Mouse (Mus musculus) forebrain, embryonic 16.5 days (tissue): ENCODE measurements around the gene Macrod2. TPM values are rescaled to one million over a fixed set of nuclear protein-coding genes. Genes with fewer than 3 reads are reported as not detected.
A peak's percentile ranks its signal among the peaks of the same experiment; 100 is the strongest.

Source experiments
- ATAC-seq: fragments of 200-750 bp; cut with Nextera tagmentation; 2 replicates; pipeline ENCODE4 v1.8.0; 2017; ENCODE audit warnings: mild to moderate bottlenecking, moderate library complexity
- H3K27ac ChIP-seq: fragments of 300-500 bp; sonication (generic); 2 replicates; pipeline ENCODE4 v1.5.1; 2014; ENCODE audit warnings: low read length, control low read depth
- H3K27me3 ChIP-seq: fragments of 300-500 bp; sonication (generic); replicated peaks from 2 replicates; pipeline ENCODE4 v1.6.1; 2014; ENCODE audit warnings: low read length; ENCODE audit not compliant: control insufficient read depth, insufficient read depth
- H3K36me3 ChIP-seq: fragments of 300-500 bp; sonication (generic); 2 replicates; pipeline ENCODE4 v1.6.1; 2014; ENCODE audit not compliant: control insufficient read depth, insufficient read depth
- H3K4me1 ChIP-seq: fragments of 300-500 bp; sonication (generic); replicated peaks from 2 replicates; pipeline ENCODE4 v1.6.1; 2014; ENCODE audit warnings: low read length; ENCODE audit not compliant: control insufficient read depth, insufficient read depth
- H3K4me2 ChIP-seq: fragments of 300-500 bp; sonication (generic); 2 replicates; pipeline ENCODE4 v1.6.1; 2014; ENCODE audit warnings: mild to moderate bottlenecking, low read length, control low read depth
- H3K4me3 ChIP-seq: fragments of 300-500 bp; sonication (generic); replicated peaks from 2 replicates; pipeline ENCODE4 v1.5.1; 2014; ENCODE audit warnings: mild to moderate bottlenecking, low read length, control low read depth
- H3K9ac ChIP-seq: fragments of 300-500 bp; sonication (generic); replicated peaks from 2 replicates; pipeline ENCODE4 v1.6.1; 2014; ENCODE audit warnings: low read depth, low read length, control low read depth
- H3K9me3 ChIP-seq: fragments of 300-500 bp; sonication (generic); 2 replicates; pipeline ENCODE4 v1.6.1; 2016; ENCODE audit warnings: low read length; ENCODE audit not compliant: control insufficient read depth
- WGBS: fragments of 180-500 bp; shearing (Covaris S2); extraction: QIAGEN DNeasy Blood & Tissue Kit; methylation state at CpG from one replicate; pipeline ENCODE4 v1.1.7; 2014; 5-methylcytosine and 5-hydroxymethylcytosine counted together
- polyA plus RNA-seq: library from polyadenylated mRNA; unstranded; fragments of >200 nt; fragmentation: Nextera tagmentation; extraction: Ambion mirVana; gene quantifications from 2 replicates; pipeline ENCODE4 v1.2.1, GENCODE M21; 2015

Macrod2 gene
- polyA plus RNA-seq, 1 experiment from 2014 or later: 108 TPM

GRCm38 (mm10) chr2:140653481-140653880 is 258.4 kb downstream of the Macrod2 start:
- peak; percentile 78 for ATAC-seq
- H3K4me2 ChIP-seq: no peak overlapping the region
- H3K9me3 ChIP-seq: no peaks in the 10 kb centered on the region
- H3K27ac ChIP-seq: no peak overlapping the region
- H3K9ac ChIP-seq: no peak overlapping the region
- H3K4me1 ChIP-seq: peaks cover 9% of the 10 kb centered on the region; the same call in 1 of the 2 replicates
- H3K4me3 ChIP-seq: no peak overlapping the region
- no peaks in the 10 kb centered on the region for H3K27me3 ChIP-seq
- no peaks in the 10 kb centered on the region for H3K36me3 ChIP-seq

GRCm38 (mm10) chr2:140653978-140654377 is 258.9 kb downstream of the Macrod2 start:
- WGBS: 13% methylated on average over 2 of the region's 2 CpGs
- peak; percentile 71 for ATAC-seq

GRCm38 (mm10) chr2:140662673-140663072 is 267.6 kb downstream of the Macrod2 start:
- ATAC-seq: no peak
- no peaks in the 10 kb centered on the region for H3K9me3 ChIP-seq
- no peak overlapping the region for H3K4me2 ChIP-seq
- no peak overlapping the region for H3K27ac ChIP-seq
- H3K36me3 ChIP-seq: peaks cover 20% of the 10 kb centered on the region
- no peak overlapping the region for H3K9ac ChIP-seq
- H3K27me3 ChIP-seq: no peaks in the 10 kb centered on the region
- peaks cover 24% of the 10 kb centered on the region for H3K4me1 ChIP-seq
- no peak overlapping the region for H3K4me3 ChIP-seq
- 60% methylated on average over 5 of the region's 5 CpGs for WGBS

More at GRCm38 (mm10) chr2:140653978-140654377, 258.9 kb downstream of the Macrod2 start:
- Histone ChIP-seq H3K4me2 (no peak overlapping the region), H3K36me3 (no peaks in the 10 kb centered on the region), H3K4me1 (peaks cover 9% of the 10 kb centered on the region; the same call in 1 of the 2 replicates), H3K4me3 (no peak overlapping the region), H3K9ac (no peak overlapping the region), H3K9me3 (no peaks in the 10 kb centered on the region), H3K27me3 (no peaks in the 10 kb centered on the region), H3K27ac (no peak overlapping the region)

GRCm38 (mm10) chr2:140664381-140664780 is 269.3 kb downstream of the Macrod2 start:
- Histone ChIP-seq H3K4me1 (peaks cover 36% of the 10 kb centered on the region), H3K36me3 (peaks cover 20% of the 10 kb centered on the region), H3K4me3 (no peak overlapping the region), H3K4me2 (peak overlapping the region; percentile 9; the same call in 1 of the 2 replicates), H3K27ac (no peak overlapping the region), H3K27me3 (no peaks in the 10 kb centered on the region), H3K9me3 (no peaks in the 10 kb centered on the region), H3K9ac (no peak overlapping the region)
- no peak for ATAC-seq
- WGBS: 76% methylated on average over 4 of the region's 4 CpGs

GRCm38 (mm10) chr2:140666846-140667245 is 271.7 kb downstream of the Macrod2 start:
- WGBS: 16% methylated on average over 7 of the region's 7 CpGs
- peak overlapping the region; percentile 40 for H3K4me3 ChIP-seq
- no peaks in the 10 kb centered on the region for H3K9me3 ChIP-seq
- H3K36me3 ChIP-seq: no peaks in the 10 kb centered on the region
- H3K4me2 ChIP-seq: peak overlapping the region; percentile 60
- ATAC-seq: no peak
- no peak overlapping the region for H3K27ac ChIP-seq
- H3K4me1 ChIP-seq: peaks cover 39% of the 10 kb centered on the region
- H3K9ac ChIP-seq: peak overlapping the region; percentile 46
- no peaks in the 10 kb centered on the region for H3K27me3 ChIP-seq

GRCm38 (mm10) chr2:140667261-140668047 is 272.3 kb downstream of the Macrod2 start:
- 10% methylated on average over 13 of the region's 13 CpGs for WGBS
- no peak for ATAC-seq
- H3K4me2 ChIP-seq: peak overlapping the region; percentile 60
- no peaks in the 10 kb centered on the region for H3K36me3 ChIP-seq
- H3K9me3 ChIP-seq: no peaks in the 10 kb centered on the region
- peak overlapping the region; percentile 70 for H3K27ac ChIP-seq
- H3K4me1 ChIP-seq: peaks cover 39% of the 10 kb centered on the region
- peak overlapping the region; percentile 40 for H3K4me3 ChIP-seq
- H3K27me3 ChIP-seq: no peaks in the 10 kb centered on the region
- peak overlapping the region; percentile 48 for H3K9ac ChIP-seq

GRCm38 (mm10) chr2:140668311-140668710 is 273.2 kb downstream of the Macrod2 start:
- peak overlapping the region; percentile 65 for H3K27ac ChIP-seq
- H3K9me3 ChIP-seq: no peaks in the 10 kb centered on the region
- H3K9ac ChIP-seq: peak overlapping the region; percentile 59
- H3K4me3 ChIP-seq: peak overlapping the region; percentile 45
- peak; percentile 62 for ATAC-seq
- peaks cover 36% of the 10 kb centered on the region for H3K4me1 ChIP-seq
- H3K27me3 ChIP-seq: no peaks in the 10 kb centered on the region
- H3K4me2 ChIP-seq: peak overlapping the region; percentile 60
- WGBS: 0% methylated on average over 8 of the region's 8 CpGs
- H3K36me3 ChIP-seq: no peaks in the 10 kb centered on the region

GRCm38 (mm10) chr2:140669081-140669480 is 274.0 kb downstream of the Macrod2 start:
- no peaks in the 10 kb centered on the region for H3K27me3 ChIP-seq
- peak overlapping the region; percentile 65 for H3K27ac ChIP-seq
- H3K4me1 ChIP-seq: peaks cover 35% of the 10 kb centered on the region
- ATAC-seq: no peak
- 6% methylated on average over 2 of the region's 2 CpGs for WGBS
- H3K9me3 ChIP-seq: no peaks in the 10 kb centered on the region
- peak overlapping the region; percentile 59 for H3K9ac ChIP-seq
- no peaks in the 10 kb centered on the region for H3K36me3 ChIP-seq
- H3K4me2 ChIP-seq: peak overlapping the region; percentile 60
- H3K4me3 ChIP-seq: peak overlapping the region; percentile 45

GRCm38 (mm10) chr2:140669786-140670185 is 274.7 kb downstream of the Macrod2 start:
- WGBS: 10% methylated on average over 2 of the region's 2 CpGs
- H3K27ac ChIP-seq: peak overlapping the region; percentile 21; the same call in 1 of the 2 replicates
- no peak for ATAC-seq

More at GRCm38 (mm10) chr2:140669786-140670185, 274.7 kb downstream of the Macrod2 start:
- peak overlapping the region; percentile 24; the same call in 1 of the 2 replicates for H3K9ac ChIP-seq
- peak overlapping the region; percentile 41 for H3K4me3 ChIP-seq
- H3K9me3 ChIP-seq: no peaks in the 10 kb centered on the region
- H3K27me3 ChIP-seq: no peaks in the 10 kb centered on the region
- H3K4me1 ChIP-seq: peaks cover 32% of the 10 kb centered on the region
- H3K4me2 ChIP-seq: peak overlapping the region; percentile 51
- H3K36me3 ChIP-seq: no peaks in the 10 kb centered on the region
